Mouse (Mus musculus) right cerebral cortex, adult 18-20 months (tissue): Measurements from ENCODE around the gene Syn2.
"Not testable (repeated sequence)": the region's sequence is repeated elsewhere in the genome, so short reads cannot be mapped to it uniquely, and the experiment has no call there.

ENCODE experiments used
- DNase-seq: peaks from one replicate; pipeline ENCODE4 v3.0.0; 2022; ENCODE audit warnings: mixed read lengths

Gene Syn2

GRCm38 (mm10) chr6:115178826-115179225, 44.1 kb downstream of the Syn2 start:
- DNase-seq = no peak

- DNase-seq = peak; percentile 38
Observed at GRCm38 (mm10) chr6:115181094-115181493, 46.4 kb downstream of the Syn2 start.

GRCm38 (mm10) chr6:115191111-115191510, 56.4 kb downstream of the Syn2 start:
- no peak for DNase-seq

- no peak for DNase-seq
Observed at GRCm38 (mm10) chr6:115200753-115201152, 66.1 kb downstream of the Syn2 start.

- no peak for DNase-seq
Observed at GRCm38 (mm10) chr6:115203029-115203428, 68.3 kb downstream of the Syn2 start.

GRCm38 (mm10) chr6:115210187-115210586, 75.5 kb downstream of the Syn2 start:
- peak; percentile 60 for DNase-seq

- no peak for DNase-seq
Observed at GRCm38 (mm10) chr6:115210820-115211219, 76.1 kb downstream of the Syn2 start.

- DNase-seq = no peak
Observed at GRCm38 (mm10) chr6:115212132-115212903, 77.6 kb downstream of the Syn2 start.

- no peak for DNase-seq
Observed at GRCm38 (mm10) chr6:115213129-115213528, 78.4 kb downstream of the Syn2 start.

- DNase-seq = peak; percentile 79
Observed at GRCm38 (mm10) chr6:115221215-115221641, 86.5 kb downstream of the Syn2 start.

GRCm38 (mm10) chr6:115225519-115225918, 90.8 kb downstream of the Syn2 start:
- peak; percentile 39 for DNase-seq

GRCm38 (mm10) chr6:115227043-115227442, 92.3 kb downstream of the Syn2 start, which contains the start of gene Gm17482:
Gene Gm17482 (plus strand): TSS chr6:115227343.
- no peak for DNase-seq

- DNase-seq = peak; percentile 70
Observed at GRCm38 (mm10) chr6:115227529-115227928, 92.8 kb downstream of the Syn2 start.

GRCm38 (mm10) chr6:115230557-115230956, 95.9 kb downstream of the Syn2 start:
- DNase-seq = no peak

GRCm38 (mm10) chr6:115231836-115232235, 97.1 kb downstream of the Syn2 start:
- no peak for DNase-seq

GRCm38 (mm10) chr6:115232562-115232961, 97.9 kb downstream of the Syn2 start:
- no peak for DNase-seq

GRCm38 (mm10) chr6:115238031-115239027, 103.6 kb downstream of the Syn2 start:
- DNase-seq = no peak

GRCm38 (mm10) chr6:115239335-115239734, 104.6 kb downstream of the Syn2 start:
- DNase-seq = peak; percentile 34

- DNase-seq = not testable (repeated sequence)
Observed at GRCm38 (mm10) chr6:115240431-115240830, 105.7 kb downstream of the Syn2 start.

GRCm38 (mm10) chr6:115241131-115241699, 106.5 kb downstream of the Syn2 start:
- DNase-seq = no peak

- no peak for DNase-seq
Observed at GRCm38 (mm10) chr6:115241939-115242338, 107.2 kb downstream of the Syn2 start.

- DNase-seq = no peak
Observed at GRCm38 (mm10) chr6:115244222-115244621, 109.5 kb downstream of the Syn2 start.

GRCm38 (mm10) chr6:115245500-115246058, 110.9 kb downstream of the Syn2 start:
- DNase-seq = peak; percentile 40
